Mouse (Mus musculus): ENCODE data around the gene Mboat2. TPM values are rescaled to one million over a fixed set of nuclear protein-coding genes. Genes with fewer than 3 reads are reported as not detected.

The Mboat2 gene
- total and polyA plus RNA-seq, 2 experiments from 2014 or later = 24.8 to 34.4 TPM

DNA sequence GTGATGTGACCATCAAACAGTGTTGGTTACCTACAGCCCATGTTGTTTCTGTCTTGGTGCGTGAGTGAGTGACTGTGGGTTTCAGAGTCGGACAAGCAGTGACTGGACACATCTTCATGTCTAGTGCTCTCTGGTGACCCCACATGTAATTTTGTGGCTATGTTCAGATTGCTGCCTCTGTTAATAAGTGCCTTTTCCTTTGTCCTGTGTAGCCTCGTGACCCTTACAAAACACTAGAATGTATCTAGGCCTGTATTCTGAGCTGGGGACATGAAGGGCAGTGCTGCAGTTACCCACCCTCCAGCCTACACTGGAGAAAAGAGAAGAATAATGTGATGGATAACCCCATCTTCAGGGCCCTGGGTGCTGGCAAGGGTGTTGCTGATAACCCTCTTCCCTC is 127.8 kb downstream of the Mboat2 start:
- H3K36me3 ChIP-seq (replicated peaks; ENCODE audit: control insufficient read depth, insufficient read depth, low read length) = peaks cover 9% of the 10 kb centered on the region; the same call in 1 of the 2 replicates
- TF ChIP-seq CTCF (IDR thresholded peaks at IDR 0.05; ENCODE audit: low read depth) = no peak
- TF ChIP-seq EP300 (IDR thresholded peaks at IDR 0.05; ENCODE audit: low read depth) = no peak
- WGBS = 84% methylated on average over 3 of the region's 3 CpGs
- no peak overlapping the region for H3K4me2 ChIP-seq (ENCODE audit: low read depth, low read length)
- ATAC-seq (ENCODE audit: insufficient read depth, low read depth) (no peak), DNase-seq (ENCODE audit: low spot score) (no peak)
- H3K4me3 ChIP-seq (ENCODE audit: low read depth, low read length) = no peak overlapping the region
- H3K9me3 ChIP-seq (replicated peaks; ENCODE audit: control insufficient read depth, low read length) = no peaks in the 10 kb centered on the region
- no peak overlapping the region for H3K9ac ChIP-seq (replicated peaks; ENCODE audit: low read depth, low read length)
- H3K27ac ChIP-seq (ENCODE audit: low read depth) = no peak overlapping the region
- H3K27me3 ChIP-seq (ENCODE audit: control insufficient read depth, insufficient read depth, low read length) = no peaks in the 10 kb centered on the region
- H3K4me1 ChIP-seq (ENCODE audit: control insufficient read depth, insufficient read depth) = peaks cover 4% of the 10 kb centered on the region

DNA sequence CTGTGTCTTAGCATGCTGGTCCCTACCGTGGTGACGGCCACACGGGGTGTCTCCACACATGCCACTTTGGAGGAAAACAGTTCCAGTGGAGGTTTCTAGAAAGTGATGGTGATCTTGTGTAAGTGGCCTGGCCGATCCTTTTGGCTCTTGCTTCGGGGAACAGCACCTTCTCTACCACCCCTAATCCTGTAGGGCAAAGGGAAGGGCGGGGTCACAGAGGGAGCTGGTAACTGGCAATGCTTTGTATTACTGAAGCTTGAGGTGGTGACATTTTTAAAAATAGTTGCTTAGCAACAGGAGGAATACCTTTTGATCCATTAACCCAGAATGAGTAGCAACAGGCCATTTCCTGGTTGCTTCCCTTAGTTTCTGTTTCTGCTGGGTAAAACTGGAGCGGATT is 131.1 kb downstream of the Mboat2 start:
- Histone ChIP-seq H3K9ac (replicated peaks; ENCODE audit: low read depth, low read length) (no peak overlapping the region), H3K36me3 (replicated peaks; ENCODE audit: control insufficient read depth, insufficient read depth, low read length) (peaks cover 2% of the 10 kb centered on the region; the same call in 1 of the 2 replicates), H3K27me3 (ENCODE audit: control insufficient read depth, insufficient read depth, low read length) (no peaks in the 10 kb centered on the region), H3K27ac (ENCODE audit: low read depth) (no peak overlapping the region), H3K9me3 (replicated peaks; ENCODE audit: control insufficient read depth, low read length) (no peaks in the 10 kb centered on the region), H3K4me2 (ENCODE audit: low read depth, low read length) (no peak overlapping the region), H3K4me3 (ENCODE audit: low read depth, low read length) (no peak overlapping the region), H3K4me1 (ENCODE audit: control insufficient read depth, insufficient read depth) (peaks cover 4% of the 10 kb centered on the region)
- no peak for DNase-seq (ENCODE audit: low spot score)
- no peak for ATAC-seq (ENCODE audit: insufficient read depth, low read depth)
- 86% methylated on average over 7 of the region's 7 CpGs for WGBS
- TF ChIP-seq EP300 (IDR thresholded peaks at IDR 0.05; ENCODE audit: low read depth) (no peak), CTCF (IDR thresholded peaks at IDR 0.05; ENCODE audit: low read depth) (no peak)

DNA sequence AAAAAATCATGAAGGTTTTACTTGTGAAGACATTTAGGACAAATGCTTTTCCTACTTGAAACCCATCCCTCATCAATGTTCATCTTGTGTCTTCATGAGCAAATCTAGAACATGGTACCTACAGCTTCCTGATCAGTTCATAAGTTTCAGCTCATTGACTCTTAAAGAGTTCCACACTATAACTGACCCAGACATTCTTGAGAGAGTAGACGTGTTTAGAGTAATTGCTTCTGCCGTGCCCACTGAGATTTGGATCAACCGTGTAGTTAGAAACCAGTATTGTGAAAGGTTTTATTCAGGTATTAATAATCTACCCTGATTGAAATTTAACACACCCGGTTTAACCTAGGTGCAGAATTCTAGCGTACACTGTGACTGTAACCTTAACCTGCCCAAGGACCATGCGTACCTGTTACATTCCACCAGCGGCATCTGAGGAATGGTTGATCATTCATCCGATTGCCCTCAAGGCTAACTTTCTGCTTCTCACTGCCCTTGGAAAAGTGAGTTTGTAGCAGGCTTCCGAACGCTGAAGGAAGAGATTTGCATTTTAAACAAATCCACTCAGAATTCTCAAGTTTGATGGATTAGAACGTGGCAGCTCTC is 131.8 kb downstream of the Mboat2 start:
- TF ChIP-seq EP300 (IDR thresholded peaks at IDR 0.05; ENCODE audit: low read depth) = no peak
- TF ChIP-seq CTCF (IDR thresholded peaks at IDR 0.05; ENCODE audit: low read depth) = no peak
- Histone ChIP-seq H3K9me3 (replicated peaks; ENCODE audit: control insufficient read depth, low read length) (no peaks in the 10 kb centered on the region), H3K27ac (ENCODE audit: low read depth) (no peak overlapping the region), H3K27me3 (ENCODE audit: control insufficient read depth, insufficient read depth, low read length) (no peaks in the 10 kb centered on the region), H3K36me3 (replicated peaks; ENCODE audit: control insufficient read depth, insufficient read depth, low read length) (no peaks in the 10 kb centered on the region; the same call in 1 of the 2 replicates), H3K9ac (replicated peaks; ENCODE audit: low read depth, low read length) (no peak overlapping the region), H3K4me2 (ENCODE audit: low read depth, low read length) (no peak overlapping the region), H3K4me1 (ENCODE audit: control insufficient read depth, insufficient read depth) (peaks cover 4% of the 10 kb centered on the region), H3K4me3 (ENCODE audit: low read depth, low read length) (no peak overlapping the region)
- no peak for ATAC-seq (ENCODE audit: insufficient read depth, low read depth)
- 82% methylated on average over 11 of the region's 11 CpGs for WGBS
- no peak for DNase-seq (ENCODE audit: low spot score)

DNA sequence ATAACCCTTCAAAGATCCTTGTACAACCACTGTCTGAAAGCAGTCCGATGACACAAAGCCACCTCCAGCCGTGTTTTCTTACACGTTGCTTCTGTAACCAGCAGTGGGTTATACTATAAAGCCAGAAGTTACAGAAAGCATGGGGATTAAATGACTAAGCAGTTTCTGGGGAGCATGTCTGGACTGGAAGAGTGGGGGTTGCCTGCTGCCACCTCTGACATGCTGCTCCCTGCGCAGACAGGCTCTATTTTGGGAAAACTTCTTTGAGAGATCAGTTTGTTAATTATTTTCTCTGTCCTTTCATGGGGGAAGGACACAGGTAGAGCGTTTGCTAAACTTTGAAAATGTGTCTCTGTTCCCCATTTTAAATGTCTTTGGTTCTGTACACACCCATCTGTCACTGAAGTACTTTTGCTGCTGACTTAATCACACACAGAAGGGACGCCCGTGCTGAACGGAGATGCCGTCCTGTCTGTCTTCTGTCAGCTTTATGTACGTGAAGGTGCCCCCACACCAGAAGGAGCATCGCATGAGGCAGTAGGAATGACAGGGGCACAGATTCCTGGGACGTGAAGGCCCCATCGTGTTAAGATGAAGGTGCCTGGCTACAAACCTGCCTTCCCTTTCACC is 132.8 kb downstream of the Mboat2 start:
- peak overlapping the region; percentile 25 for H3K4me3 ChIP-seq (ENCODE audit: low read depth, low read length)
- no peaks in the 10 kb centered on the region; the same call in 1 of the 2 replicates for H3K36me3 ChIP-seq (replicated peaks; ENCODE audit: control insufficient read depth, insufficient read depth, low read length)
- H3K4me1 ChIP-seq (ENCODE audit: control insufficient read depth, insufficient read depth) = peaks cover 4% of the 10 kb centered on the region
- TF ChIP-seq EP300 (IDR thresholded peaks at IDR 0.05; ENCODE audit: low read depth) (no peak), CTCF (IDR thresholded peaks at IDR 0.05; ENCODE audit: low read depth) (no peak)
- peak overlapping the region; percentile 55 for H3K4me2 ChIP-seq (ENCODE audit: low read depth, low read length)
- H3K9me3 ChIP-seq (replicated peaks; ENCODE audit: control insufficient read depth, low read length) = no peaks in the 10 kb centered on the region
- peak; percentile 29 for DNase-seq (ENCODE audit: low spot score)
- H3K27ac ChIP-seq (ENCODE audit: low read depth) = peak overlapping the region; percentile 58
- WGBS = 34% methylated on average over 13 of the region's 13 CpGs
- peak overlapping the region; percentile 26; the same call in 1 of the 2 replicates for H3K9ac ChIP-seq (replicated peaks; ENCODE audit: low read depth, low read length)
- peak; percentile 47 for ATAC-seq (ENCODE audit: insufficient read depth, low read depth)
- H3K27me3 ChIP-seq (ENCODE audit: control insufficient read depth, insufficient read depth, low read length) = no peaks in the 10 kb centered on the region

DNA sequence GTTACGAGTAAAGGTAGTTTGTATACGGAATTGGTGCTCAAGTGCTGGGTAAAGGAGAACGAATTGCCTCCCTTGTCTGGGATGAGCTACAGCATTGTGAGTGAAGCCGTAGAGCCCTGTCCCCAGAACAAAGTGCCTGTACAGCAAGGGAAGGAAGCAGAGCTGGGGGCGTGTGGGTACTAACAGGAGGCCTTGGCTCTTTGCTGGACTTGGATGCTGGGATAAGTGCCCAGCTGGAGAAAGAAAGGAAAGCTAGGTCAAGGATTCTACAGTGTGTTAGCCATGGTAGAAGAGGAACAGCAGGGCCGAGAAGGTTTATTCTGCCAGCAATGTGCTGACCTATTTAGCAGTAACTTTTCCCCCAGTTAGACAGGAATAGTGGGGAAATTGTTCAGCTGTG is 134.7 kb downstream of the Mboat2 start:
- no peak overlapping the region for H3K9ac ChIP-seq (replicated peaks; ENCODE audit: low read depth, low read length)
- H3K9me3 ChIP-seq (replicated peaks; ENCODE audit: control insufficient read depth, low read length) = no peaks in the 10 kb centered on the region
- TF ChIP-seq EP300 (IDR thresholded peaks at IDR 0.05; ENCODE audit: low read depth) = no peak
- TF ChIP-seq CTCF (IDR thresholded peaks at IDR 0.05; ENCODE audit: low read depth) = no peak
- H3K4me3 ChIP-seq (ENCODE audit: low read depth, low read length) = no peak overlapping the region
- H3K36me3 ChIP-seq (replicated peaks; ENCODE audit: control insufficient read depth, insufficient read depth, low read length) = no peaks in the 10 kb centered on the region
- H3K4me2 ChIP-seq (ENCODE audit: low read depth, low read length) = no peak overlapping the region
- no peaks in the 10 kb centered on the region for H3K27me3 ChIP-seq (ENCODE audit: control insufficient read depth, insufficient read depth, low read length)
- no peak for DNase-seq (ENCODE audit: low spot score)
- 84% methylated on average over 6 of the region's 6 CpGs for WGBS
- H3K4me1 ChIP-seq (ENCODE audit: control insufficient read depth, insufficient read depth) = peaks cover 4% of the 10 kb centered on the region
- no peak for ATAC-seq (ENCODE audit: insufficient read depth, low read depth)
- no peak overlapping the region for H3K27ac ChIP-seq (ENCODE audit: low read depth)

All from heart, postnatal 0 days (tissue).